Mouse (Mus musculus) erythroid progenitor cell, adult 5-6 weeks (primary cell): ENCODE results near the gene Gcg. TPM values are rescaled to one million over a fixed set of nuclear protein-coding genes. Genes with fewer than 3 reads are reported as not detected.

Experiments used
- ATAC-seq: replicated peaks from 2 replicates; pipeline ENCODE4 v1.8.0; 2016; ENCODE audit warnings: moderate number of reproducible peaks, mild to moderate bottlenecking, moderate TSS enrichment, inconsistent platforms; ENCODE audit not compliant: poor library complexity, low FRiP score, severe bottlenecking
- total RNA-seq, 2 experiments: library from RNA; stranded (forward) in 1 of 2; stranded (reverse) in 1 of 2; fragments of 150-400 nt in 1 of 2; fragments of 186-747, 209-891 nt in 1 of 2; gene quantifications; 2 replicates each; pipeline versions ENCODE4 v1.2.3 to v1.2.4; 2015 to 2017; ENCODE audit warnings: low replicate concordance in 2 of 2

Gene Gcg
- not detected in 2 replicates for total RNA-seq (2015; ENCODE audit: low replicate concordance)
- not detected in 2 replicates for total RNA-seq (2017; ENCODE audit: low replicate concordance)

- no peak for ATAC-seq
Observed at GRCm38 (mm10) chr2:62483550-62483949, at the start of gene Gcg. Gene Gcg, minus strand, starts transcription at chr2:62483650.

GRCm38 (mm10) chr2:62531065-62531464, 47.6 kb upstream of the Gcg start:
- no peak for ATAC-seq

- no peak for ATAC-seq
Observed at GRCm38 (mm10) chr2:62526399-62526798, 42.9 kb upstream of the Gcg start.

GRCm38 (mm10) chr2:62517790-62518189, 34.3 kb upstream of the Gcg start:
- no peak for ATAC-seq

GRCm38 (mm10) chr2:62514477-62514876, 31.0 kb upstream of the Gcg start:
- ATAC-seq, result no peak

- ATAC-seq, result no peak
Observed at GRCm38 (mm10) chr2:62513477-62513876, 30.0 kb upstream of the Gcg start.

- no peak for ATAC-seq
Observed at GRCm38 (mm10) chr2:62507130-62507529, 23.7 kb upstream of the Gcg start.

- no peak for ATAC-seq
Observed at GRCm38 (mm10) chr2:62506441-62506840, 23.0 kb upstream of the Gcg start.

GRCm38 (mm10) chr2:62504269-62504796, 20.9 kb upstream of the Gcg start:
- no peak for ATAC-seq

GRCm38 (mm10) chr2:62503326-62503725, 19.9 kb upstream of the Gcg start:
- ATAC-seq, result no peak

- ATAC-seq, result no peak
Observed at GRCm38 (mm10) chr2:62502516-62502915, 19.1 kb upstream of the Gcg start.

GRCm38 (mm10) chr2:62498821-62499220, 15.4 kb upstream of the Gcg start:
- ATAC-seq, result no peak

- no peak for ATAC-seq
Observed at GRCm38 (mm10) chr2:62498086-62498485, 14.6 kb upstream of the Gcg start.

- no peak for ATAC-seq
Observed at GRCm38 (mm10) chr2:62497333-62498002, 14.0 kb upstream of the Gcg start.

GRCm38 (mm10) chr2:62495407-62495806, 12.0 kb upstream of the Gcg start:
- no peak for ATAC-seq

GRCm38 (mm10) chr2:62489832-62490231, 6.4 kb upstream of the Gcg start:
- no peak for ATAC-seq

- no peak for ATAC-seq
Observed at GRCm38 (mm10) chr2:62484906-62485305, 1.5 kb upstream of the Gcg start.

GRCm38 (mm10) chr2:62480285-62481198, 2.9 kb downstream of the Gcg start:
- ATAC-seq, result no peak

GRCm38 (mm10) chr2:62469551-62469950, 13.9 kb downstream of the Gcg start:
- no peak for ATAC-seq

GRCm38 (mm10) chr2:62463287-62463686, 20.2 kb downstream of the Gcg start:
- ATAC-seq, result no peak

- ATAC-seq, result no peak
Observed at GRCm38 (mm10) chr2:62462174-62462573, 21.3 kb downstream of the Gcg start.
